Mouse (Mus musculus) embryonic facial prominence, embryonic 13.5 days (tissue): ENCODE data around the gene Rims1. TPM values are rescaled to one million over a fixed set of nuclear protein-coding genes. Genes with fewer than 3 reads are reported as not detected.

Experiments
- ATAC-seq: fragments of 200-750 bp; cut with Nextera tagmentation; 2 replicates; pipeline ENCODE4 v1.8.0; 2017; ENCODE audit warnings: low read depth; ENCODE audit not compliant: insufficient number of reproducible peaks, insufficient read depth, low FRiP score, low TSS enrichment
- H3K27ac ChIP-seq: fragments of 300-500 bp; sonication (generic); 2 replicates; pipeline ENCODE4 v1.5.1; 2015; ENCODE audit warnings: moderate library complexity, mild to moderate bottlenecking, inconsistent platforms
- H3K27me3 ChIP-seq: fragments of 300-500 bp; sonication (generic); 2 replicates; pipeline ENCODE4 v1.6.1; 2015; ENCODE audit warnings: mild to moderate bottlenecking, inconsistent platforms
- H3K36me3 ChIP-seq: fragments of 300-500 bp; sonication (generic); 2 replicates; pipeline ENCODE4 v1.6.1; 2015; ENCODE audit warnings: mild to moderate bottlenecking, inconsistent platforms
- H3K4me1 ChIP-seq: fragments of 300-500 bp; sonication (generic); 2 replicates; pipeline ENCODE4 v1.6.1; 2015; ENCODE audit warnings: inconsistent platforms
- H3K4me2 ChIP-seq: fragments of 300-500 bp; sonication (generic); 2 replicates; pipeline ENCODE4 v1.6.1; 2015; ENCODE audit warnings: moderate library complexity, mild to moderate bottlenecking, inconsistent platforms
- H3K4me3 ChIP-seq: fragments of 300-500 bp; sonication (generic); 2 replicates; pipeline ENCODE4 v1.5.1; 2015; ENCODE audit warnings: mild to moderate bottlenecking, inconsistent platforms
- H3K9ac ChIP-seq: fragments of 300-500 bp; sonication (generic); 2 replicates; pipeline ENCODE4 v1.6.1; 2015; ENCODE audit warnings: mild to moderate bottlenecking, inconsistent platforms
- H3K9me3 ChIP-seq: fragments of 300-500 bp; sonication (generic); 2 replicates; pipeline ENCODE4 v1.6.1; 2016; ENCODE audit warnings: inconsistent platforms
- WGBS: fragments of 180-500 bp; shearing (Covaris S2); methylation state at CpG from one replicate; pipeline ENCODE4 v1.1.7; 2015; ENCODE audit warnings: mixed read lengths; 5-methylcytosine and 5-hydroxymethylcytosine counted together
- polyA plus RNA-seq: library from polyadenylated mRNA; unstranded; fragments of >200 nt; fragmentation: Nextera tagmentation; extraction: Ambion mirVana; gene quantifications from 2 replicates; pipeline ENCODE4 v1.2.1, GENCODE M21; 2015

Gene Rims1
- polyA plus RNA-seq, 1 experiment from 2014 or later, result 1.6 TPM

DNA sequence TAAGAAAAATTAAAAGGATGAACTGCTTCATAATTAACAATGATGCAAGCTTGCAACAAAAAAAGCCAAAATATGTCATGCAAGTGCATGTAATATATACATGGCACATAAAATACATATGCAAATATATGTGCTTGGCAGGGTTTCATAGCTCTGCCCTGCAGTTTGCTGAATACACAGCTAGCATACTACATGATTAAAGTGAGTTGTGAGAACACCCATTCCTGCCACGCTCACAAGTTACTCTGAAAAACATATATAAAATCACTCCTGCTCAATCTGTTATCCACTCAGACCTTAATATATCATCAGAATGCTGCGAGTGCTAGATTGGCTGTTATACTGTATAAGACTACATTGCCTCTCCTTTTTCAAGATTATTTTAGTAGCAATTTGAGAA lies 329.6 kb downstream of the Rims1 start:
- no peaks in the 10 kb centered on the region for H3K4me1 ChIP-seq
- H3K9ac ChIP-seq, result no peak overlapping the region
- H3K36me3 ChIP-seq, result no peaks in the 10 kb centered on the region
- no peaks in the 10 kb centered on the region for H3K9me3 ChIP-seq
- WGBS, result 83% methylated on average over 2 of the region's 2 CpGs
- ATAC-seq, result no peak
- H3K27me3 ChIP-seq, result no peaks in the 10 kb centered on the region
- no peak overlapping the region for H3K27ac ChIP-seq
- no peak overlapping the region for H3K4me3 ChIP-seq
- H3K4me2 ChIP-seq, result no peak overlapping the region

DNA sequence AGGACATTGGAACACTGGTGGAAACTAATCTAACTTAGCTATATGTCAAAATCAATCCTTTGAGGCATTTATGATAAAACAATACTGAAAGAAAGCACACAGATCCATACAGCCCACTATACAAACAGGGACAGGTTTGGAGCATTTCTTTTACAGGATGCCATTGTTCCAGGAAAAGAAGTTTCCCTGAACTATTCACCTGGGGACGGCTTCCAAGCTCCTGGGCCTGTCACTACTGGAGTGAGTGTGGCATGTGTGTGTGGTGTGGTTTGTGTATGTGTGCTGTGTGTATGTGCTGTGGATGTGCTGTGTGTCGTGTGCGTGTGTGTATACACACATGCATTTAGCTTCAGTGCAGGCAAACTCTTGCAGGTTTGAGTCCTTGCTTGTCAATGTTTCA lies 338.8 kb downstream of the Rims1 start:
- no peak overlapping the region for H3K27ac ChIP-seq
- no peak overlapping the region for H3K4me2 ChIP-seq
- no peak for ATAC-seq
- 85% methylated on average over 3 of the region's 3 CpGs for WGBS
- no peak overlapping the region for H3K9ac ChIP-seq
- H3K9me3 ChIP-seq, result no peaks in the 10 kb centered on the region
- no peak overlapping the region for H3K4me3 ChIP-seq
- no peaks in the 10 kb centered on the region for H3K36me3 ChIP-seq
- no peaks in the 10 kb centered on the region for H3K4me1 ChIP-seq
- no peaks in the 10 kb centered on the region for H3K27me3 ChIP-seq

DNA sequence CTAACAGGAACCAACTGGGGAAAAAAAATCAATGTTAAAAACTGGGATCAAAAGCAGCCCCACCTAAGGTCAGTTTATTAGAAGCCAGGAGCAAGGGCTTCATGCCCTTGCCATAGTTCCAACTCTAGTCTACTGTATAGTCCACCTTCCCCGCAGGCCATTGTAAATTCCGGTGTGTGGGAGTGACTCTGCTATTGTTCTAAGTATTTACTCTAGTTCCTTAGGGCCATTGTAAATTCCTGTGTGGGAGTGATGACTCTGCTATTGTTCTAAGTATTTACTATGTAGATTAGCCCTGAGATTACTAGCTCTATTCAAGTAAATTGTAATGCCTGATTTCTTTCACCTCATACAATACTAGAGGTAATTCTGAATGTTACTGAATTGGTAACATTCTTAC lies 339.2 kb downstream of the Rims1 start:
- no peaks in the 10 kb centered on the region for H3K4me1 ChIP-seq
- no peak for ATAC-seq
- no peak overlapping the region for H3K9ac ChIP-seq
- H3K4me2 ChIP-seq, result no peak overlapping the region
- H3K4me3 ChIP-seq, result no peak overlapping the region
- no peaks in the 10 kb centered on the region for H3K27me3 ChIP-seq
- 47% methylated on average over 2 of the region's 2 CpGs for WGBS
- no peak overlapping the region for H3K27ac ChIP-seq
- H3K9me3 ChIP-seq, result no peaks in the 10 kb centered on the region
- no peaks in the 10 kb centered on the region for H3K36me3 ChIP-seq

DNA sequence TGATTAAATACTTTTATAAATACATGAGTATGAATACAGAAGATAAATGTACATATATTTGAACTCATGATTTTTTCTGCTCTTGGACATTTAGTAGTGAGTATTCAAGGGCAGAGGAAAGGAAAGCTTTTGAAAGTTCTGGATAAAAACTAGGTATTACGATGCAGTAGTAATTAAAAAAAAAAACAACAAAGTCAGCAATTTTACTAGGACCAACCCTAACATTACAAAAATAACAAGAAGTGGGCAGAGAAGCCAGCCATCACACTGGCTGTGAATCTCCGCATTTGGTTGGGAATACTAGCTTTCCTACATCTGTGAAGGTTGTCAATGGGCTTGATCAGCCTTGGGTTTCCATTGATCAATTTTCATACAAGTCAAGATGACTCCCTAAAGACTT lies 381.8 kb downstream of the Rims1 start:
- Histone ChIP-seq H3K36me3 (no peaks in the 10 kb centered on the region), H3K27me3 (no peaks in the 10 kb centered on the region), H3K4me2 (no peak overlapping the region), H3K9me3 (no peaks in the 10 kb centered on the region), H3K9ac (no peak overlapping the region), H3K27ac (no peak overlapping the region), H3K4me1 (no peaks in the 10 kb centered on the region), H3K4me3 (no peak overlapping the region)
- ATAC-seq, result no peak
- WGBS, result 92% methylated on average over 2 of the region's 2 CpGs

DNA sequence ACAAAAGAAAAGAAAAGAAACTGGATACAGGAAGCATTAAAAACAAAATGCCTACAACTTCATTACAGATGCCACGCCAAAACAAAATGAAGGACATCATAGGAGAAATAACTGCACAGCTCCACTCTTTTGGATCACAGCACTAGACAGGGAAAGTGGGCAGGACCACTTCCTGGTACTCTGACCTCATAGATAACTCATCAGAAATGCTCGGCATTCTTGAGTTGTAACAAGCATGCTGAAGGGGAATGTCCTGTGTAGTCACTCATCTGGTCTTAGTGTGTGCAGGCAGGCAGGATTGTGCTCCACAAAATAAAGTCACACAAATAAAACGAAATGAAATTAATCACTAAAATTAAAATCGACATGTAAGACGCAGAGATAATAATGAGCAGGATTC lies 383.7 kb downstream of the Rims1 start:
- H3K27ac ChIP-seq, result no peak overlapping the region
- no peaks in the 10 kb centered on the region for H3K36me3 ChIP-seq
- H3K4me1 ChIP-seq, result no peaks in the 10 kb centered on the region
- H3K9me3 ChIP-seq, result no peaks in the 10 kb centered on the region
- no peak overlapping the region for H3K9ac ChIP-seq
- 59% methylated on average over 5 of the region's 5 CpGs for WGBS
- H3K27me3 ChIP-seq, result no peaks in the 10 kb centered on the region
- H3K4me3 ChIP-seq, result no peak overlapping the region
- H3K4me2 ChIP-seq, result no peak overlapping the region
- no peak for ATAC-seq

DNA sequence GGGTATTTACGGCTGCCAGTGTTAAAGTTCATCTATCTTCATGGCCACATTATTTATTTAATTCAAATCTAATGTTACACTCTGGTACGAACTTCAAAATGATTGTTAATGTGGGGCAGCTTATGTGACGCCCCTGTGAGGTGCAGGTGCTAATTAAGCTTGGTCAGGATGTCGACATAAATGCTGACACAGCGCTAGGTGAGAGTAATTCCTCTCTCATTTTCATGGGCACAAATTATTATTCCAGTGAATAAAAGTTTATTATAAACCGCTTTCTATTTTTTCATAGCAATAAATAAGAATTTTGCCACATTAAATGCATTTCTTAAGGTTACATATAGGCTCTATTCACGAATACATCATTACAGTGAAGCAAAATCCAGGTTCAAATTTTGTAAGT lies 395.6 kb downstream of the Rims1 start:
- 78% methylated on average over 7 of the region's 7 CpGs for WGBS
- H3K27me3 ChIP-seq, result no peaks in the 10 kb centered on the region
- ATAC-seq, result no peak
- H3K4me2 ChIP-seq, result no peak overlapping the region
- no peaks in the 10 kb centered on the region for H3K9me3 ChIP-seq
- H3K27ac ChIP-seq, result no peak overlapping the region
- no peak overlapping the region for H3K9ac ChIP-seq
- no peaks in the 10 kb centered on the region for H3K4me1 ChIP-seq
- no peaks in the 10 kb centered on the region for H3K36me3 ChIP-seq
- no peak overlapping the region for H3K4me3 ChIP-seq

DNA sequence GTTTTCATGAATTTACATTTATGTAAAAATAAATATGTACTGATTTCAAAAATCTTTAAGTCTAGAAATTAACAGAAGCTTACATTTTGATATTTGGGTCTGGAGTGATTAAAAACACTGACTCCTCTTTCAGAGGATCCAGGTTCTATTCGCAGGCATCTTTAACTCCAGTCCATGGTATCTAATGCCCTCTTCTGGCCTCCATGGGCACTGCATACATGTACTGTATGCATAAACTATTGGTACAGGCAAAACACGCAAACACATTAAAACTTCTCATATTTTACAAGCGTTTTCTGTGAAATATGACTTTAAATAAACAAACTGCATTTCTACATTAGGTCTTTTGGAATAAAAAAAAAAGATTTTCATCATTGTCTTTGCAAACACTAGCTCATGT lies 419.4 kb downstream of the Rims1 start:
- WGBS, result 69% methylated on average over 3 of the region's 3 CpGs
- Histone ChIP-seq H3K4me1 (no peaks in the 10 kb centered on the region), H3K4me2 (no peak overlapping the region), H3K27me3 (no peaks in the 10 kb centered on the region), H3K4me3 (no peak overlapping the region), H3K27ac (no peak overlapping the region), H3K9me3 (no peaks in the 10 kb centered on the region), H3K36me3 (no peaks in the 10 kb centered on the region), H3K9ac (no peak overlapping the region)
- ATAC-seq, result no peak

DNA sequence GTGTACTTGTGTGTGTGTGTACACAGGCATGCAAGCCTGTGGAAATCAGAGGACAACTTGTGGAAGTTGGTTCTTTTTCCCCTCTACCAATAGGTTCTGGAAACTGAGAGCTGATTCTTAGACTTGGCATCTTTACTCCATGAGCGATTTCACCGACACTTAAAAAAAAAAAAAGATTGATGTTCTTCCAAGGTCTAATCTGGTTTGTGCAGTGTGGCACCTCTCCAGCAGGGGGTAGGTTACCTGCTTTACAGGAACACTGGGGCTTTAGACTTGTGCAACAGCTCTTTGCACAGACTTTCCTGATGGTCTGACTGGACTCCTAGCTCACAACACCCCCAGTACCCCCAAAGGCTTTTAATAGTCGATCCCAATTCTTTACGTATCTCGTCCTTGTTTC lies 428.1 kb downstream of the Rims1 start:
- Histone ChIP-seq H3K4me1 (no peaks in the 10 kb centered on the region), H3K4me2 (no peak overlapping the region), H3K27ac (no peak overlapping the region), H3K9ac (no peak overlapping the region), H3K36me3 (no peaks in the 10 kb centered on the region), H3K4me3 (no peak overlapping the region), H3K27me3 (no peaks in the 10 kb centered on the region), H3K9me3 (no peaks in the 10 kb centered on the region)
- ATAC-seq, result no peak
- WGBS, result 75% methylated on average over 5 of the region's 5 CpGs

DNA sequence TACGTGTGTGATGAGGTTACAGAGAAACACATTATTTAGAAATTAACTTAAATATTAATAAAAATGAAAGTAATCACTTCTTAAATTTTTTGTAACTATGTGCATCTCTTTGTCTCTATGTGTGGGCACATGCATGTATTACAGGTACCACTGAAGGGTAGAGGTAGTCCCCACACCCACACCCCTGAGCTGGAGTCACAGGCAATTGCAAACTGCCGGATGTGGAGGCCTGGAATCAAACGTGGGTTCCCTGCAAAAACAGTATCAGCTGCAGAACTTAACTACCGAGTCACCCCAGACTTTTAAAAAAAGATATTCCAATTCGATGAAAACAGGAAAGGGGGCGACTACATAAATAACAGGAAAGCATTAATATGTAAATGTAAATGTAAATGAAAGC lies 428.7 kb downstream of the Rims1 start:
- no peak for ATAC-seq
- no peaks in the 10 kb centered on the region for H3K36me3 ChIP-seq
- H3K4me3 ChIP-seq, result no peak overlapping the region
- no peak overlapping the region for H3K9ac ChIP-seq
- H3K4me2 ChIP-seq, result no peak overlapping the region
- WGBS, result 46% methylated on average over 6 of the region's 6 CpGs
- H3K4me1 ChIP-seq, result no peaks in the 10 kb centered on the region
- no peak overlapping the region for H3K27ac ChIP-seq
- no peaks in the 10 kb centered on the region for H3K27me3 ChIP-seq
- no peaks in the 10 kb centered on the region for H3K9me3 ChIP-seq

DNA sequence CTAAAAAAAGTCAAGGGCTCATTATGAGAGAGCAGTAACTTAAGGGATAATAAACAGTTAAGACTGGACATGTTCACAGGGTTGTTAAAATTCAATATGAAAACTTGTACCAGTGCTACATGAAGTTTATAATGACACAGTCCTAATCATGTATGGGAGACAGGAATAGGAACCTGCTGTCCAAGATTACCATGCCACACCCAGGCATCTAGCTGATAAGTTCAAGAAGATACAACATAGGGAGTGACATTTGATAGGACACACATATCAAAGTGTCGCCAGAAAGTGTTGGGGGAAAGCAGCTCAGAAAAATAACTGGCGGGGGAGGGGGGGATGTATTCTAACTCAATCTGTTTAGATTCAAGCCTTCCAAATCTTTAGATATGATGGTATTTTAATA lies 449.6 kb downstream of the Rims1 start:
- ATAC-seq, result no peak
- Histone ChIP-seq H3K36me3 (no peaks in the 10 kb centered on the region), H3K4me2 (no peak overlapping the region), H3K27me3 (no peaks in the 10 kb centered on the region), H3K4me3 (no peak overlapping the region), H3K4me1 (no peaks in the 10 kb centered on the region), H3K27ac (no peak overlapping the region), H3K9ac (no peak overlapping the region), H3K9me3 (no peaks in the 10 kb centered on the region)
- 83% methylated on average over 2 of the region's 2 CpGs for whole genome bisulfite sequencing

DNA sequence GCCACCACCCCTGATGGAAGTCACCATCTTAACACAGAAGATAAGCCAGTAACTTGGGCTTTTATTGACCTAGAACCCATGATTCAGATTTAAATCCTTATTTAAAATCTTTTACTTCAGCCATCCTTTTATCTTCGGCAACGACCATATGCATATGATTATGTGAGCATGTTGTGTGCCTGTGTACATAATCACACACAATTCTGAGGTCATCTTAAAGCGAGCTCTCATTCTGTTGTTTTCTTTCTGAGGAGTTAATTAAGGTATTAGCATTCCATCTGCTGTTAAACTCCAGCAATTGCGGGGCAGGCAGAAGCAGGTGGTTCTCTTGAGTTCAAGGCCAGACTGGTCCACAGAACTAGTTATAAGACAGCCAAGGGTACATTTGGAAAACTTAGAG lies 452.1 kb downstream of the Rims1 start:
- Histone ChIP-seq H3K4me2 (no peak overlapping the region), H3K4me1 (no peaks in the 10 kb centered on the region), H3K9me3 (no peaks in the 10 kb centered on the region), H3K4me3 (no peak overlapping the region), H3K27me3 (no peaks in the 10 kb centered on the region), H3K36me3 (no peaks in the 10 kb centered on the region), H3K27ac (no peak overlapping the region), H3K9ac (no peak overlapping the region)
- ATAC-seq, result no peak
- WGBS, result 67% methylated on average over 4 of the region's 4 CpGs

DNA sequence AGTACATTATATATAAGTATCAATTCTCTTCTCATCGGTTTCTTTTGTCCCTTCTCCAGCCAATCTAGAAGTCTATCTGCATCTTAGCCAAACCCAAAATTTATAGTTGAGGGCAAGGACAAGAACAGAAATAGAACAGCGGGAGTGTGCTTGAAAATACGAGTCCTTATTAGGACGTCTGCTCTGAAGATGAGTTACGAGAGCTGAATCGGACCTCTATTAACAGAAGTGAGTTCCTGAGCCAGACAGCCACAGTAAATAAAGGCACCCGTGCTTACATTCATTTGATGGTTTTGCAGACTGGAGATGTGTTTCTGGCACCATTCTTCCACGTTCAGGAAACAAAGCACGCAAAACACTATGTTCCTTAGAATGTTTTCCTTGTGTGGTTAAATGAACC lies 466.9 kb downstream of the Rims1 start:
- H3K9ac ChIP-seq, result no peak overlapping the region
- H3K4me3 ChIP-seq, result no peak overlapping the region
- no peaks in the 10 kb centered on the region for H3K36me3 ChIP-seq
- no peaks in the 10 kb centered on the region for H3K9me3 ChIP-seq
- no peaks in the 10 kb centered on the region for H3K27me3 ChIP-seq
- H3K4me1 ChIP-seq, result no peaks in the 10 kb centered on the region
- H3K27ac ChIP-seq, result no peak overlapping the region
- 78% methylated on average over 9 of the region's 9 CpGs for WGBS
- no peak overlapping the region for H3K4me2 ChIP-seq
- no peak for ATAC-seq
